Mouse (Mus musculus) lung, embryonic 14.5 days (tissue): ENCODE data around the gene Chrm4. TPM values are rescaled to one million over a fixed set of nuclear protein-coding genes. Genes with fewer than 3 reads are reported as not detected.

ENCODE experiments used
- ATAC-seq: fragments of 200-750 bp; cut with Nextera tagmentation; 2 replicates; pipeline ENCODE4 v1.8.0; 2017; ENCODE audit warnings: mild to moderate bottlenecking, moderate TSS enrichment, moderate library complexity; ENCODE audit not compliant: insufficient read depth
- DNase-seq: peaks from one replicate; pipeline ENCODE4 v3.0.0-alpha.2; 2015
- H3K27ac ChIP-seq: fragments of 300-500 bp; sonication (generic); 2 replicates; pipeline ENCODE4 v1.5.1; 2014; ENCODE audit warnings: low read depth, mild to moderate bottlenecking, moderate library complexity
- H3K27me3 ChIP-seq: fragments of 300-500 bp; sonication (generic); 2 replicates; pipeline ENCODE4 v1.6.1; 2014; ENCODE audit warnings: low read length, control low read depth; ENCODE audit not compliant: insufficient read depth
- H3K36me3 ChIP-seq: fragments of 300-500 bp; sonication (generic); 2 replicates; pipeline ENCODE4 v1.6.1; 2014; ENCODE audit warnings: control low read depth; ENCODE audit not compliant: insufficient read depth
- H3K4me1 ChIP-seq: fragments of 300-500 bp; sonication (generic); 2 replicates; pipeline ENCODE4 v1.6.1; 2014; ENCODE audit warnings: antibody characterized with exemption, control low read depth; ENCODE audit not compliant: insufficient read depth
- H3K4me2 ChIP-seq: fragments of 300-500 bp; sonication (generic); 2 replicates; pipeline ENCODE4 v1.6.1; 2014; ENCODE audit warnings: mild to moderate bottlenecking
- H3K4me3 ChIP-seq: fragments of 300-500 bp; sonication (generic); 2 replicates; pipeline ENCODE4 v1.5.1; 2014; ENCODE audit warnings: low read depth, low read length
- H3K9ac ChIP-seq: fragments of 300-500 bp; sonication (generic); 2 replicates; pipeline ENCODE4 v1.6.1; 2014
- H3K9me3 ChIP-seq: fragments of 300-500 bp; sonication (generic); 2 replicates; pipeline ENCODE4 v1.6.1; 2016; ENCODE audit warnings: low read depth, low read length, control low read depth
- CTCF ChIP-seq: IDR thresholded peaks from 2 replicates; pipeline ENCODE4 v1.5.1; 2016; ENCODE audit warnings: antibody characterized with exemption, low read depth
- WGBS: fragments of 180-500 bp; shearing (Covaris S2); extraction: QIAGEN DNeasy Blood & Tissue Kit; methylation state at CpG from one replicate; pipeline ENCODE4 v1.1.7; 2014; 5-methylcytosine and 5-hydroxymethylcytosine counted together
- polyA plus RNA-seq: library from polyadenylated mRNA; unstranded; fragments of >200 nt; fragmentation: Nextera tagmentation; extraction: Ambion mirVana; gene quantifications from 2 replicates; pipeline ENCODE4 v1.2.1, GENCODE M21; 2014

Gene Chrm4
- polyA plus RNA-seq, 1 experiment from 2014 or later: 0.33 TPM

GRCm38 (mm10) chr2:91922586-91923414 is 4.2 kb upstream of the Chrm4 start:
- no peaks in the 10 kb centered on the region for H3K9me3 ChIP-seq
- 2% methylated on average over 37 of the region's 37 CpGs for WGBS
- peaks cover 5% of the 10 kb centered on the region; the same call in 1 of the 2 replicates for H3K36me3 ChIP-seq
- H3K4me1 ChIP-seq: peaks cover 7% of the 10 kb centered on the region
- peak overlapping the region; percentile 54 for H3K4me3 ChIP-seq
- peak overlapping the region; percentile 96 for H3K4me2 ChIP-seq
- ATAC-seq: no peak
- no peak overlapping the region; the same call in 1 of the 2 replicates for H3K9ac ChIP-seq
- no peak for TF ChIP-seq CTCF
- no peak overlapping the region for H3K27ac ChIP-seq
- H3K27me3 ChIP-seq: peaks cover 47% of the 10 kb centered on the region
- DNase-seq: no peak

- peak overlapping the region; percentile 96 for H3K4me2 ChIP-seq
- H3K4me3 ChIP-seq: peak overlapping the region; percentile 54
- H3K27me3 ChIP-seq: peaks cover 47% of the 10 kb centered on the region
- H3K4me1 ChIP-seq: peaks cover 7% of the 10 kb centered on the region
- ATAC-seq (no peak), DNase-seq (peak; percentile 88)
- WGBS: 5% methylated on average over 54 of the region's 54 CpGs
- TF ChIP-seq CTCF: peak; percentile 83
- 0 out of 2 replicates have a peak, but pooled peaks cover 4% of the 10 kb centered on the region for H3K36me3 ChIP-seq
- no peaks in the 10 kb centered on the region for H3K9me3 ChIP-seq
- no peak overlapping the region for H3K9ac ChIP-seq
- H3K27ac ChIP-seq: no peak overlapping the region
Measured at GRCm38 (mm10) chr2:91923415-91924337, 3.4 kb upstream of the Chrm4 start.

GRCm38 (mm10) chr2:91924726-91925125 is 2.3 kb upstream of the Chrm4 start:
- Histone ChIP-seq H3K4me1 (peaks cover 7% of the 10 kb centered on the region), H3K36me3 (0 out of 2 replicates have a peak, but pooled peaks cover 9% of the 10 kb centered on the region), H3K27ac (no peak overlapping the region), H3K27me3 (peaks cover 47% of the 10 kb centered on the region), H3K4me2 (no peak overlapping the region), H3K4me3 (no peak overlapping the region), H3K9ac (no peak overlapping the region), H3K9me3 (no peaks in the 10 kb centered on the region)
- no peak for TF ChIP-seq CTCF
- 64% methylated on average over 1 of the region's 1 CpGs for WGBS
- DNase-seq (no peak), ATAC-seq (no peak)

DNA sequence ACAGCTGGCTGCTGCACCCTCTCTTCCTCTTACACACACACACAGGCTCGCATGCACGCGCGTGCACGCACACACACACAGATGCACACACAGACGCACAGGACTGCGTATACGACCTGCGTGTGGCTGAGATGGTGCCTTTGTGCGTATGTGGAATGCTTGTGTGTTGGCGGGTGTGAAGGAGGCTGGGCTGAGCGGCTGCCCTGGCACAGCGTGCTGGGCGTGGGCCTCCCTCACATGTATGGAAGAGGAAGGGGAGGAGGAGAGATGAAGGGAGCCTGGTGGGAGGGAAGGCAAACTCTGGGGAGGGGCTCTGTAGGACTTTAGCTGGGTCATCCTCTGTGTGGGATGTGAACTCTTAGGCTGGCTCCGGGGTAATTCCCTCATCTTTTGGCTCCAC is 1.6 kb upstream of the Chrm4 start:
- Histone ChIP-seq H3K27me3 (peaks cover 46% of the 10 kb centered on the region), H3K4me1 (peaks cover 7% of the 10 kb centered on the region), H3K36me3 (0 out of 2 replicates have a peak, but pooled peaks cover 11% of the 10 kb centered on the region), H3K4me3 (no peak overlapping the region), H3K9ac (no peak overlapping the region), H3K4me2 (no peak overlapping the region), H3K9me3 (no peaks in the 10 kb centered on the region), H3K27ac (no peak overlapping the region)
- TF ChIP-seq CTCF: no peak
- DNase-seq: no peak
- no peak for ATAC-seq
- WGBS: 76% methylated on average over 15 of the region's 15 CpGs

DNA sequence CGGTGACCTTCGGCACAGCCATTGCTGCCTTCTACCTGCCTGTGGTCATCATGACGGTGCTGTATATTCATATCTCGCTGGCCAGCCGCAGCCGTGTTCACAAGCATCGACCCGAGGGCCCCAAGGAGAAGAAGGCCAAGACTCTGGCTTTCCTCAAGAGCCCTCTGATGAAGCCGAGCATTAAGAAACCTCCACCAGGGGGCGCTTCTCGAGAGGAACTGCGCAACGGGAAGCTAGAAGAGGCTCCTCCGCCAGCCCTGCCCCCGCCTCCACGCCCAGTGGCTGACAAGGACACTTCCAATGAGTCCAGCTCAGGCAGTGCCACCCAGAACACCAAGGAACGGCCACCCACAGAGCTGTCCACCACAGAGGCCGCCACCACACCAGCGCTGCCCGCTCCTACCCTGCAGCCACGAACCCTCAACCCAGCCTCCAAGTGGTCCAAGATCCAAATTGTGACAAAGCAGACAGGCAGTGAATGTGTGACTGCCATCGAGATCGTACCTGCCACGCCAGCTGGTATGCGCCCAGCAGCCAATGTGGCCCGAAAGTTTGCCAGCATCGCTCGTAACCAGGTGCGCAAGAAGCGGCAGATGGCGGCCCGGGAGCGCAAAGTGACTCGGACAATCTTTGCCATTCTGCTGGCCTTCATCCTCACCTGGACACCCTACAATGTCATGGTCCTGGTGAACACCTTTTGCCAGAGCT is 931 bp downstream of the Chrm4 start:
- Histone ChIP-seq H3K4me2 (peak overlapping the region; percentile 40; the same call in 1 of the 2 replicates), H3K27ac (no peak overlapping the region), H3K4me3 (peak overlapping the region; percentile 3; the same call in 1 of the 2 replicates), H3K36me3 (peaks cover 14% of the 10 kb centered on the region; the same call in 1 of the 2 replicates), H3K4me1 (peaks cover 15% of the 10 kb centered on the region), H3K9me3 (no peaks in the 10 kb centered on the region), H3K27me3 (peaks cover 21% of the 10 kb centered on the region), H3K9ac (no peak overlapping the region)
- peak; percentile 76 for TF ChIP-seq CTCF
- DNase-seq: peak; percentile 89
- no peak for ATAC-seq
- 40% methylated on average over 33 of the region's 34 CpGs for WGBS

GRCm38 (mm10) chr2:91928534-91929350 is 1.7 kb downstream of the Chrm4 start:
- no peak for DNase-seq
- no peak for ATAC-seq
- Histone ChIP-seq H3K9me3 (no peaks in the 10 kb centered on the region), H3K9ac (no peak overlapping the region), H3K4me1 (peaks cover 12% of the 10 kb centered on the region), H3K4me2 (no peak overlapping the region), H3K36me3 (peaks cover 19% of the 10 kb centered on the region; the same call in 1 of the 2 replicates), H3K27ac (no peak overlapping the region), H3K4me3 (no peak overlapping the region), H3K27me3 (peaks cover 14% of the 10 kb centered on the region)
- no peak for TF ChIP-seq CTCF
- 61% methylated on average over 23 of the region's 23 CpGs for WGBS
